Mouse (Mus musculus) gastrocnemius, adult 18-20 months (tissue): ENCODE data around the gene Lgals1. TPM values are rescaled to one million over a fixed set of nuclear protein-coding genes. Genes with fewer than 3 reads are reported as not detected.
A peak's percentile ranks its signal among the peaks of the same experiment; 100 is the strongest.

ENCODE experiments used
- DNase-seq: peaks from one replicate; pipeline ENCODE4 v3.0.0; 2021; ENCODE audit warnings: low spot score
- long read RNA-seq, 2 experiments: library from polyadenylated mRNA; stranded (forward); transcript quantifications; one replicate each; pipeline ENCODE4 v2.0.0; 2021
- total RNA-seq, 2 experiments: library from RNA; stranded (reverse); gene quantifications; 2 replicates each; pipeline ENCODE4 v1.2.3; 2021

Lgals1 gene
- 100 to 1,000 TPM; 229 to 364 TPM for total RNA-seq
- long read RNA-seq, experiment 1, transcript Lgals1-201 (4 exons, 800 nt) = major isoform, 646 of 677 reads
- long read RNA-seq, experiment 1, partial matches to known transcripts = 27 of 677 reads
- long read RNA-seq, experiment 1, other reads (novel, unspliced or antisense) = 4 of 677 reads
- long read RNA-seq, experiment 2, transcript Lgals1-201 (4 exons, 800 nt) = major isoform, 248 of 266 reads
- long read RNA-seq, experiment 2, partial matches to known transcripts = 13 of 266 reads
- long read RNA-seq, experiment 2, other reads (novel, unspliced or antisense) = 4 of 266 reads

- DNase-seq = peak; percentile 95
Measured at GRCm38 (mm10) chr15:78926021-78926919, at the start of gene Lgals1. Gene Lgals1, plus strand, starts transcription at chr15:78926725.

GRCm38 (mm10) chr15:78876991-78877809 lies 49.3 kb upstream of the Lgals1 start, which contains the start of gene Gga1:
Gene Gga1, plus strand, starts transcription at chr15:78877190.
- peak; percentile 95 for DNase-seq

- DNase-seq = no peak
Measured at GRCm38 (mm10) chr15:78877810-78878390, 48.6 kb upstream of the Lgals1 start.

GRCm38 (mm10) chr15:78878792-78879516 lies 47.6 kb upstream of the Lgals1 start:
- peak; percentile 38 for DNase-seq

- no peak for DNase-seq
Measured at GRCm38 (mm10) chr15:78880432-78880831, 46.1 kb upstream of the Lgals1 start.

GRCm38 (mm10) chr15:78881828-78882227 lies 44.7 kb upstream of the Lgals1 start:
- DNase-seq = no peak

GRCm38 (mm10) chr15:78889401-78889853 lies 37.1 kb upstream of the Lgals1 start:
- DNase-seq = no peak

- DNase-seq = no peak
Measured at GRCm38 (mm10) chr15:78892440-78892839, 34.1 kb upstream of the Lgals1 start.

- DNase-seq = no peak
Measured at GRCm38 (mm10) chr15:78894726-78895125, 31.8 kb upstream of the Lgals1 start.

- DNase-seq = no peak
Measured at GRCm38 (mm10) chr15:78895741-78896140, 30.8 kb upstream of the Lgals1 start.

- DNase-seq = no peak
Measured at GRCm38 (mm10) chr15:78896149-78896548, 30.4 kb upstream of the Lgals1 start.

- no peak for DNase-seq
Measured at GRCm38 (mm10) chr15:78897488-78897887, 29.0 kb upstream of the Lgals1 start.

GRCm38 (mm10) chr15:78898507-78899001 lies 28.0 kb upstream of the Lgals1 start:
- no peak for DNase-seq

GRCm38 (mm10) chr15:78899409-78899739 lies 27.2 kb upstream of the Lgals1 start, which contains the start of gene Gm49510:
Gene Gm49510, plus strand, starts transcription at chr15:78899667.
- no peak for DNase-seq

GRCm38 (mm10) chr15:78899740-78900584 lies 26.6 kb upstream of the Lgals1 start, which contains the start of gene Sh3bp1:
Gene Sh3bp1, plus strand, starts transcription at chr15:78899768.
- DNase-seq = peak; percentile 51

- DNase-seq = no peak
Measured at GRCm38 (mm10) chr15:78900585-78901421, 25.7 kb upstream of the Lgals1 start.

- no peak for DNase-seq
Measured at GRCm38 (mm10) chr15:78901422-78901789, 25.1 kb upstream of the Lgals1 start.

- DNase-seq = peak; percentile 84
Measured at GRCm38 (mm10) chr15:78903243-78903642, 23.3 kb upstream of the Lgals1 start.
